Mouse (Mus musculus) lung, postnatal 14 days (tissue): ENCODE data around the gene Rsbn1l.

Experiments used
- DNase-seq: peaks from one replicate; pipeline ENCODE4 v3.0.0; 2021

Gene Rsbn1l

DNA sequence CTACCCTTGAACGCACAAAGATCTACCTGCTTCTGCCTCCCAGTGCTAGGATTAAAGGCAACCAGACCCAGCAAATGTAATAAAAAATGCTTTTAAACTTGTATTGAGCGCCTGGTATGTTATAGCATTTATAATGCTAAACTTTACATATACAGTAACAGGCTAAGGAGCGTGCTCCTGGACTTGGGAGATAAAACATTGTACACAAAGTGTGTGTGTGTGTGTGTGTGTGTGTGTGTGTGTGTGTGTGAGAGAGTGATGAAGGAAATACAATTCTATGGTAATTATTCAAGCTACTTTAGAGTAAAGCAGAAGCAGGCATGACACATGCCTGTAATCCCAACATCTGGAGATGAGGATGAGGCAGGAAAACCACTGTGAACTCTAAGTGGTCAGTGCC lies at the start of gene Rsbn1l:
Gene Rsbn1l (minus strand): TSS at position 101 of the 400 bp plus-strand sequence.
- no peak for DNase-seq

DNA sequence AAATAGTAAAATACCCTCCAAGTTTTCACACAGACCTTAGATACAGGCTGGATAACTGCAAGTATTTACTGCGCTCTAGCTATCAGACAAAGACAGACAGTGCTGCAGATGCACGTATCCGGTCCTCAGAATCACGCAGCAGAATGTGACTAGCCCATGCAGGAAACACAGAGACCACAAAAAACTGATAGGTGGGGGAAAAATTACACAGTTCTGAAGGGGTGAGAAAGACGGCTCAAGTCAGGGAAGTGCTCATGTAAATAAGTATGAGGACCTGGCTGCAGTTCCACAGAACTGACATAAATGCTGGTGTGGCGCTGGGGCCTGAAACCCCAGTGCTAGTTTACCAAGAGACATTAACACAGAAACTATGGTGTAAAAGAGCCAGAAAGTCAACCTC lies 46.5 kb upstream of the Rsbn1l start:
- no peak for DNase-seq

DNA sequence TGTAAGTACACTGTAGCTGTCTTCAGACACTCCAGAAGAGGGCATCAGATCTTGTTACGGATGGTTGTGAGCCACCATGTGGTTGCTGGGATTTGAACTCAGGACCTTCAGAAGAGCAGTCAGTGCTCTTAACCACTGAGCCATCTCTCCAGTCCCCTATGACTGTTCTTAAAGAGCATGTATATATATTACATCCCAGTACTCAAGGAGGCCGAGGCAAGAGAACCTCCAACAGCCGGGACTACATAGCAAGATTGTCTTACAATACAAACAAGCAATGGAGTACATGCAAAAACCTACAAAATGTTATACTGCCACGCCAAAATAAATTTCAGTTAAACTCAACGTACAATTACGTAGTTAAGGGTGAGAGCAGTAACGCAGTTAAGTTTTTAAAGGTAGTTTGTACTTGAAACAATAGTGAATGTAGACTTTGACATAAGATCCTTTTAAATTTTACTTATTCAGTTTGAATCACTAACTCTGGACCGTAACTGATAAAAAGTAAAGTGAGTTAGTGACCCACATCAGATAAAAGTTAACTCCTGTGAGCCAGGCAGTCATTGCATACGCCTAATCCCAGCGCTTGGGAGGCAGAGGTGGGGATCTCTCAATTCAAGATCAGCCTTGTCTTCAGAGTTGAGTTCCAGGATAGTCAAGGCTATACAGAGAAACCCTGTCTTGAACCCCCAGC lies 45.6 kb upstream of the Rsbn1l start:
- DNase-seq = no peak

DNA sequence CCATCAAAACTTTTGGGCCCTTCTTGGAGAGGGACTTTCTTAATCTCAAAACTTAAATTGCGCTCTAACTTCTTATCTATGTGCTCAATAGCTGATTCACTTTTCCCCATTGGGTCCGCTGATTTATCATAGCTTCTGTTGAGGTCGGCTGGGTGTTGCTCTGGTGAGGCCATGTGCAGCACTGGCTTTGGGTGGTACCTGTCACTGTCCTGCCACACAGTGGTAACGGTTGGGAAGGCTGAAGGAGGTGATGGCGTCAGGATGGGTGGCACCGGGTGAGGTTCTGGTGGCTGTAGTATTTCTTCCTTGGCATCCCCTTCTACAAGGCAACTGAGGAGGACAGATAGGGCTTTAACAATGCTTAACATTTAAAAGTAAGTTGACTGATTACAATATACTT lies 42.2 kb upstream of the Rsbn1l start:
- no peak for DNase-seq

DNA sequence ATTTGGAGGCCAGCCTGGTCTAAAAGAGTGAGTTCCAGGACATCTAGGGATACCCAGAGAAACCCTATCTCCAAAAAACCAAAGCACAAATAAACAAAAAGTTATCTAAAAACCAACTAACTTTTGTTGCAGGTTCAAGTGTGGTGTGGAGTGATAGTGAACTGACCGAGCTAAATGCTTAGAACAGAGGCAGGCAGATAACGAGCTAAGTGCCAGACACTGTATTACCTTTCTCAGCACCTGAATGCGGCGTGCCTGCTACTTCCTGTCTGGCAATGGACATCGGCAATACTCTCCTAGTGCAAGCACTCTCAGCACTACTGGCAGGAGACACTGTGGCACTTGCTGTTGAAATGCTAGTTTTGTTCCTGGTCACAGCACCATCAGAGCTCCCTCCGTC lies 41.4 kb upstream of the Rsbn1l start:
- DNase-seq = no peak

DNA sequence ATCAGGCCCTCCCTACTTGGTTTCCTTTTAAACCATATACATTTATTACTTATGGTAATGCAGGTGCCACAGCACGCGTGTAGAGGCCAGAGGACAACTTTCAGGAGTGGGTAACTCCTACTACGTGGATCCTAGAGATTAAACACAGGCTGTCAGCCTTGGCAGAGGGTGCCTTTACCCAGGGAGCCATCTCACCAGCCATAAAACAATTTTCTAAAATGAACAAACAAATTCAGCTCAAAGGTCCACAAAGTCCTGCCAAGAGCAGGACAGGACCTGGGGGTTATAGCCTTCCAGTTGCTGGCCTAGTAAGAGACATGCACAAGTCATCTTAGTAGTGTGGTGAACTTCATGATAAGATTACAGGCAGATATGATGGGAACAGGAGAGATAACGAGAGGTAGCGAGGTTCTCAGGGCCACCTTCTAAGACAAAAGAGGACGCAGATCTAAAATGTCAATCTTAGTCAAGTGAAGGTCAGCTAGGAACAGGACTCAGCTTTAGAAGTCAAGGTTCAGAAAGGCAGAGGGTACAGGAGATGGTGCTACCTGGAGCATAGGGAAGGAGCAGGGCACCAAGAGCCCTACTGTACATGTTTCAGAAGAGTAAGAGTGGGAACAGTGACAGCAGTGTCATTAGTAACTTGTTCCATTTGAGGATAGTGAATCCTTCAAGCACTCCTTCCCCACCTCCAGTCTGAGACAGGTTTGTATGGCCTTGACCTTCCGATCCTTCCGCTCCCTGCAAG lies 34.0 kb upstream of the Rsbn1l start:
- DNase-seq = no peak

DNA sequence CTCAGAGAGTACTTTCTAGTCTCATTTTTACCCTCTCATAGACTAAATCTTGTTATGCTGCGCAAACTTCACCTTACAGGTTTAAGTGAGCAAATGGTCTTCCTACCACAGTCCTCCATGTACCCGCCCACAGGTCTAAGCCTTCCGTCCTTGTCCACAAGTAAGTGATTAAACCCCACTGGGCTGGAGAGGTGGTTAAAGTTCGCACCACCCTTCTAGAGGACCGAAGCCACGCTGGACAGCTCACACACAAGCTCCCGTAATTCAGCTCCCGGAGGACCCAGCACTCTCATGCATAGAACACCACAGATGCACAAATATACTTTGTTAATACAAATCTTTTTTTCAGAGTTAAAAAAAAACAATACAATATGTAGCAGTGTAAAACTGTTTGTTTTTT lies 30.1 kb upstream of the Rsbn1l start:
- no peak for DNase-seq

DNA sequence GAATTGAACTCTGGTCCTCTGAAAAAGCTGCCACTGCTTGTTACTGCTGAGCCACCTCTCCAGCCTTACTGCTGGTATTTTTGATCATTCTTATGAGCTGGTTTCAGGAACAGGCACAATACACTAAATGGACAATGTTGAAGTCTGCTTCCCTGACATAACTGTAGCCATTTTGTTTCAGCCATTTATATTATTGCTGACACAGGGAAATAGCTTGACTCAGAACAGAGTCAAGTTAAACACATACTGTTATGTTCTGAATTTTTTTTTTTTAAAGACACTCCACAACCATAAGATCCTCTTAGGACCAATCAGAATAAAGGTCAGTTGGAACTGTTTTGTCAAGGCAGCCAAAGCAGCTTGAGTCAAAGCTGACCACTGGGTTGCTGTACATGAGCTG lies 27.3 kb upstream of the Rsbn1l start:
- DNase-seq = no peak

DNA sequence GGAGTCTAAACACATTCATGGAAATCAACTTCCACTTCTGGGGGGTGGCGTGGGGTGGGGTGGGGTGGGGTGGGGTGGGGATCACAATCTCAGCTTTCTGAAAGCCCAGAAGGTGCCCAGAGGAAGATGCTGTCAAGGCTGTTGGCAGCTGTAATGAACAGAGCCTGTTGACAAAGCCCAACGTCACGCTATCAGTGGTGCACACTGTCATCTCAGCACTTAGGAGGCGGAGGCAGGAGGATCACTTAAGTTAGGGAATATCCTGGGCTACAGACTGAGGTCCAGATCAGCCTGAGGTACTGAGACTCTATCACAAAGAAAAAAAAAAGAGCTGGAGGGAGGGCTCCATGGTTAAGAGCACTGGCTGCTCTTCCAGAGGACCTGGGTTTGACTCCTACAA lies 18.5 kb upstream of the Rsbn1l start:
- no peak for DNase-seq

DNA sequence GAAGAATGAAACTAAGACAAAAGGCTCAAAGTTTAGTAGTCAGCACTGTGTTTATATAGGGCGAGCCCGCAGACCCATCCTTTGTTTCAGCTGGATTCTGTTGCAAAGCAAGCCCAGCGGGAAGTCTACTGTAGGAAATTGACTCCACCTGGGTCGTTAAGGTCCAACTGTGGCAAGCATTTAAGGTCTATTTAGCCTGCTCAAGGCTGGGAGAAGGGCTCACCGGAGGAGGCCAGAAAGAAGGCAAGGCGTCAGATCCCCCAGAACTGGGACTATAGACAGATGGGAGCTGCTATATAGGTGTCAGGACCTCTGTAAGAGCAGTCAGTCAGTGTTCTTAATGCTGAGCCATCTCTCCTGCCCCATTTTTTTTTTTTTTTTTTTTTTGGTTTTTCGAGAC lies 17.8 kb upstream of the Rsbn1l start:
- DNase-seq = no peak

DNA sequence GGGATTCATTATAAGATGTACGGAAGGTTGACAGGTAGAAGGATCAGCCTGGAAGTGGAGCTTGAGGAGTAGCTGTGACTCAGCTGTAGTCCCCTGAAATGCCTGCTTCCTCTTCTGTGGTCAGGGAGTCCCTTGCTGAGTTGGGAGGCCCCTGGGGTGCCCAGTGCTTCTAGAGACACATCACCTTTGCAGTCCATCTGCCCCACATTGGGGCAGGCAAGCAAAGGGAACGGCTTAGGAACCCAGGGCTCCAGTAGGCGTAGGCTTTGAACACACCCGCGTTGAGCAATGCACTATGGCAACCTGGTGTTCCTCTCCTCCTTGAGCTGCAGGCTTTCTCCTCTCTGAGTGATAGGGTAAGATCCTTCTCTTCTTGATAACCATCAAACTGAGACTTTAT lies 16.9 kb upstream of the Rsbn1l start:
- DNase-seq = no peak

DNA sequence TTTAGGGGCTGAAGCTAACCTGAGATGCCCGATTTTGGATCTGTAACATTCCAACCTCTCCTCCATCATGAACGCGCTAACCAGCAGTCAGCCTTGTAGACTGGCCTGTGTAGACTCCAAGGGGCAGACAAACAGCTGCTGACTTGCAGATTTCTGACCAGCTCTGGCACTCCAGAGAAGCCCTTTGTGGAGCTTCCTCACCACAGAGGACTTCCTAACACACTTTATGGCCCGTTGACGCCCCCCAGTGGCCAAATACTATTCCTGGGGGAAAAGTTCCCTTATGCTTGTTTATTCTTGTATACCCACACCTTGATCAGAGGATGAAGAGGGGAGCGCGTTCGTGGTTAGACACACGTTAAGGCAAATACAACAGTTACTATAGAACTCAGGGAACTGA lies 12.8 kb upstream of the Rsbn1l start:
- DNase-seq = peak; percentile 67

DNA sequence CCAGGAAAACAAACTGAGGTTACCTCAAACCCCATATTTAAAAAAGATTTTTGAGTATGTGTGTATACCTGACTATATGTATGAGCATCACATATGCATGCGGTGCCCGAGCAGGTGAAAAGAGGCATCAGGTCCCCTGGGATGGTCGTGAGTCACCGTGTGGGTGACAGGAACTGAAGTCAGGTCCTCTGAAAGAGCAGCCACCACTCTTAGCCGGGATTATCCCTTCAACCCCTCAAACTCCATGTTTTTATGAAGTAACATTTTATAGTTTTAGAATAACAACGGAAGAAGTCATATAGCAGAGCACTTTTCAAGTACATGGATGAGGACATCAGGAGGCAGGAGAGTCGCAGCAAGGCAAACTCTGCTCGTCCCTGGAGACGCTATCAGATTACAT lies 12.3 kb upstream of the Rsbn1l start:
- no peak for DNase-seq

DNA sequence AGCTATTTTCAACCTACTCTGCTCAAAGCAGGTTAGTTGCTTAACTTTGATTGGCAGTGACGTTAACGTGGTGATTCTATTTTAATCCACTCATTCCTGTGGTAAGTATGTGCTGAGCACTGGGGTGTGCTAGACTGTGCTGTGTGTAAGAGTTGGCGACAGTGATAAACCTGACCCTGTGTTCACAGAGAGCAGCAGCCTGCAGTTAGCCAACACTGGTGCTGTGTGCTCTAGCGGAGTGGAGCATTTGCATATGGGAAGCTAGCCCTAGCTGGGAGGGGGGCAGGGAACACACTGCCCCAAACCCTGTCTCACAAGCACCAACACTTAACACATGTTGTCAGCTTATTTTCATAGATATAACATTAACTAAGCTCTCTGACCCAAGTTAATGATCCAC lies 11.7 kb upstream of the Rsbn1l start:
- no peak for DNase-seq

DNA sequence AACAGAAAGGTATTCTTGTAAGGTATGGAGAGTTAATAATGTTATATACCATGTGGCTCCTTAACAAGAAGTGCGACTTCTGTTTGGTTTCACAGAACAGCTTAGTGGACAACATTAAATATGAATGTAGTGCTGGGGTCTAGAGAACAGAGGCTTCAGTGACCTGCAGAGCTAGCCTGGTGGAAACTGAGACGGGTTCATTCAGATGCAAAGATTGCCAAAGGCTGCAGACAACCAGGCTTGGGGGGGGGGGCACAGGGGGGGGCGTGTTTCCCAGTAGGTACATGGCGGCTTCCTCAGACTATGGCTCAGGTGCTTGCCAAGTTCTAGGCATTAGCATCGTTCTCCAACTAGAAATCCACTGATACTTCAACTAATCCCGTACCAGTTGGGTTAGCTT lies 8.2 kb upstream of the Rsbn1l start:
- no peak for DNase-seq

DNA sequence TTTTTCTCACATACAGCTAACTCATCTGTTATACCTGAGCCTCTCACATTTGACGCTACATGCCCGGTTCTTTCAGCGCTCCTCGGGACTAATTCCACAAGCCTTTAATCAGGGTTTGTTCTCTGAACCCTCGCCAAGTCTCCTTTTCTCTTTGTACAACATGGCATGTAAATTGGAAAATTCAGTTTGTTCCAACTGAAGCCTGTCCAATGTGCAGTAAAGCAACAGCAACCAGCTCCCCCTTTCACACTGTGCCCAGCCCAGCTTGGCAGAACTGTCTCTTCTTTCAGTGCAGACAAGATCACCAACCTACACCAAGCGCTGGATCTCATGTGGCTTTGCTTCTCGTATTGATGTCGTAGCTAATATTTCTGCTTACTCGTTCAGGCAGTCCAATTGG lies 7.1 kb upstream of the Rsbn1l start:
- DNase-seq = no peak

DNA sequence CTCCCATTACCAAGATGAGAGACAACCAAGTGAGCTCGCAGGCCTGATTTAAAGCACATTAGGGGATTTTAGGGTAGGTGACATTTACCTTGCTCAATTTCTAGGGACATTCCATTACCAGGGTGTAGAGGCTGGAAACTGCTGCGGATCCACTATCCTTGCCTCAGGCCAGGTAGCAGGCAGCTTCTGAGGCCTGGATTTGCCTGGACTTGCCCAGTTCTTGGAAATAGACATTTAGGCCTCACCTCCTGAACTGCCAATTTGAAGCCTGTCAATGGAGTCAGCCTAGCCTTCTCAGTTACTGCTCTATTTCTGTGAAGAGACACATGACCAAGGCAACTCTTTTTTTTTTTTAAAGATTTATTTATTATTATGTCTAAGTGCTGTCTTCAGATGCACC lies 4.7 kb upstream of the Rsbn1l start:
- no peak for DNase-seq

DNA sequence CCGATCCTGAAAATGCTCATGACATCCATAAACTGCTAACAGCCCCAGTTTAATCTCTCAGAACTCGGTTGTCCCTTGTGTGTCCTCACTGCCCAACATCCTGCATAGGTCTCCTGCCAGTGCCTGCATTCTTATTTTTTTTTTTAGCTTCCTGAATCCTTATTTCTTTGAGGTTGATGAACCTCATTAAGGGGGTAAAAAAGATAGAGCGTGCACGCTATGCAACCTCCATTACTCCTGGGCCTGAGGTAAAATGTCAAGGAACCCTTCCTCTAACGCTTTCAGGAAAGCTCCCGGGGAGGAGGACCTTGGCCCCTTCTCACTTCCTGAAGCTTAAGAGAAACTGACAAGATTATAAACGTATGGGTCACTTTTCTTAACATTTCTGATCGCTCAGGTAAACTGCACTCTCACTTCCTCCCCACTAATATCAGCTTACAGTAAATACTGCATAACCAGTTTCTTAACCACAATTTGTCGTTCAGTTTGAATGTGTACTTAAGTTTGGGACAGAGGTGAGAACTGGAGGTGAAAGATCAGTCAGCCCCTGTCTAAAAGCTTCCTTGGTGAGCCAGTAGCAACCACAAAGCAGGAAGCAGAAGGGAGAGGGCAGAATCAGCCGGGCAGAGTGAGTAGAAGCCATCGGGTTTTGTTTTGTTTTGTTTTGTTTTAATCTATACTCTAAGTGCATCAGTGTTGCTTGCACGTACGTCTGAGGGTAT lies 923 bp downstream of the Rsbn1l start:
- DNase-seq = no peak

DNA sequence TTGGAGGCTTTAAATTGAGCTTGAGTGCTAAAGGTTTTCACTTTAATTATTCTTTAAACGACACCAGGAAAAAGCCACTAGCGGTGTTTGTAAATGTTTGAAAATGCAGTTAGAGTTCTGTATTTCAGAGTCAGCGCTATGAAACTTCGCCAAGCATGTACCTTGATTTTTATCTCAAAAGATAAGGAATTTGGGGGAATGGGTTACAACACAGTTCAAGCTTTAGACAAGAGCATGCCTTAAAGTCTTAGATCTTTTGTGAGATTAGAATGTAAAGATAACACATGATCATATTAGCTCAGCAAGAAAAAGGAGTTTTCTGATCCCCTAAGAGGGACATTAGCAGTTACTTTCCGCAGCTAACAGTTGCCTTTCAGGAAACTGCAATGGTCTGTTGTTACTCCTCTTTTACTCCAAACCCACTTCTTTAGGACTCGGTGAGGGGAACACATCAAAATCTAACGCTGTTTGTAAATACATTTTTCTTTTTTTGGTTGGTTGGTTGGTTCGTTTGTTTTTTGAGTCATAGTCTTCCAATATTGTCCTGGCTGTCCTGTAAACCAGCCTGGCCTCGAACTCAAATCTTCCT lies 3.8 kb downstream of the Rsbn1l start:
- DNase-seq = no peak

DNA sequence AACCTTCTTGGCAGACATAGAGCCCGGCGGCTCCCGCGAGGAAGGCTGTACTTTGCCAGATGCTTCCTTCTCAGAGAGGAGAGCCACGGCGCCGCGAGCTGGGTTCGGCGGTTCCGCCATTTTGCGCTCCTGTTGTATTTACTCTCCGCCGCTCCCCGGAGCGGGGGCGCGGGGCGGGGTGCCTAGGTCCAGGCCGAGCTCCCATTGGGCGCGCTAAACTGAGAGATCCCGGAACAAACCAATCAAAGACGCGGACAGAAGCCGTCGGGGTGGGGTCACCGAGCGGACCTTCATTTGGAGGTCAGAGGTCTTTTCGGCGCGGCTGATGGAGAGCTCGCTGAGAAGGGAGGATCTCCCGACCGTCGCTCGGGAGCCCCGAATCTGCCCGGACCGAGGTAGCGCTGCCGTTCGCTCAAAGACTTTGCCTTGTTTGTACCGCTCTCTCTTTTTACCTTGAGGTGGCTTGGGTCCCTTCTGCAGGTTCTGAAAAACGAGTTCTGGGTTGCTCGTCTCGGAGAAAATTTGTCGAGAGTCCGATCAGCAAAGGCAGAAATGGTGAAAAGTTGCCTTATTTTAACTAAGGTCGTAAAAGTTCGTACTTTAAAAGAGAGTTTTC lies 4.4 kb downstream of the Rsbn1l start:
- DNase-seq = peak; percentile 95

DNA sequence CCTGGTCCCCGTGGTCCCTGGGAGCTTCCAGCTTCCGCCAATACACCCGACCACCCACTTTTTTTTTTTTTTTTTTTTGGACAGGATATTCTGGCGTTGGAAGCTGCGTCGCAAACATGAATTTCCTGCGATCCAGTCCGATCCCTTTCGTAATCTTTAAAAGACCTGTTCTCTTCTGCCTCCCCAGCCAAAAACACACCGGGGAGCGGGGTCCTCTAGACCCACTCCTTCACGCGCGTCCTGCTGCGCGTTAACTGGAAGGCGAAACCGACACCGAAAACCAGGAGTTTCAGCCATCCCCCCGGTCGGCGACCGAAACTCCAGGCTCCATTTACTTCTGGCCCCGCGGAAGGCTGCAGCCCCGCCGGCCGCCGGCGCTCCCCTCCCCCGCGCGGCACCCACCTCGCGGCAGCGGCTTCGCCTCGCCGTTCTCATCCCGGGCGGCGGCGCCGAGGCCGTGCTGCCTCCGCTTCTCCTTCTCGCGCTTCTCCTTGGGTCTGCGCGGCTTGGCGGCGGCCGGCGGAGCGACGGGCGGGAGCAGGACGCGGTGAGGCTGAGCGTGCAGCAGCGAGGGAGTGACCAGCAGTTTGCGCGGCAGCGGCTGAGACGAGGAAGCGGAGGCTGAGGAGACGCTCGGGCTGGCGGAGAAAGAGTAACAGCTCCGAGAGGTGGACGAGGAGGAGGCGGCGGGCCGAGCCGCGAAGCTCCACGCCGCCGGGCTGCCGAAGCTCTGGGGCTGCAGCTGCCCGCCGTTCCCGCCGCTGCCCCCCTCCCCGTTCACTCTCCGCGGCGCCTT lies 5.1 kb downstream of the Rsbn1l start:
- DNase-seq = peak; percentile 59

DNA sequence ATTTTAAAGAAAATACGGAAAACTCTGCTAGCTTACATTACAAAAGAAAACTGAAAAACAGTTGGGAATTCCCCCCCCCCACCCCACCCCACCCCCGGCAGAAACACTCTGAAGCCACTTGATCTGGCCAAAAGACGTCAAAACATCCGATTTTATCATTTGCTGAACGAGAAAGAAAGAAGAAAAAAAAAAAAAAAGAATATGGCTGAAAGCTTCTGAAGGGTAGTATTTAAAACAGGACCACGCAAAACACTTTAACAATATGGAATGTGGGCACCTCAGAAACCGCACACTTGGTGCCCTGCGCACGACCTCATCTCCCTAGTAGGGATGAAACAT lies 5.7 kb downstream of the Rsbn1l start:
- DNase-seq = no peak

DNA sequence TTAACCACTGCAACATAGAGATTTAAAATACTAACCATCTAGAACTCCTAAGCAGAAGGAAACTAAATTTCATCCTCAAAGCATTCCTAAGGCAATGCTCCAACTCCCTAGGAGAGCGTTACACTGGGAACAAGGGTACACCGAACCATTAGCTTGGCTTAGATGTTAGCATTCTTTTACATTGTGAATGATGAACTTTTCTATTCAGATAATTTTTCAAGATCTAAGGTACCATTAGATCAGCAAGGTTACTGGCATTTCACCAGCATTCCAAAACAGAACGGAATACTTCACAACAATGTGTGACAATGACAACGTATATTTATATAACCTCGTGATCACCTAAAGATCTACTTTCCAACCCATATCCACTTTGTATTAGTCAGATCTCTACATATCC lies 6.1 kb downstream of the Rsbn1l start:
- DNase-seq = no peak
